Mouse (Mus musculus): ENCODE measurements at regions not wholly inside any gene's neighbourhood (a gene's known extent, or its start where the extent isn't known, plus 50 kb on each side); places are given as distances from the start of the nearest gene placed in this dataset.

GRCm38 (mm10) chr13:50975306-50975920, 125.3 kb upstream of the Spin1 start:
- Histone ChIP-seq H3K27ac (ENCODE audit: insufficient read depth, low read depth, low read length) (no peak overlapping the region), H3K27me3 (replicated peaks; ENCODE audit: control insufficient read depth, insufficient read depth, low read length) (no peaks in the 10 kb centered on the region), H3K36me3 (ENCODE audit: control insufficient read depth, insufficient read depth, low read length) (no peaks in the 10 kb centered on the region), H3K4me3 (ENCODE audit: insufficient read depth, low read depth, low read length) (no peak overlapping the region), H3K4me1 (ENCODE audit: control insufficient read depth, insufficient read depth, low read length) (no peaks in the 10 kb centered on the region)
- no peak for TF ChIP-seq POLR2A (IDR thresholded peaks at IDR 0.05; ENCODE audit: low read depth, low read length)
- TF ChIP-seq CTCF (conservative IDR thresholded peaks at IDR 0.05; ENCODE audit: insufficient read depth, insufficient read length, low read depth, low read length): no peak
- 21% methylated on average over 12 of the region's 12 CpGs for WGBS
- peak; percentile 3 for DNase-seq

- Histone ChIP-seq H3K27ac (ENCODE audit: insufficient read depth, low read depth, low read length) (no peak overlapping the region), H3K27me3 (replicated peaks; ENCODE audit: control insufficient read depth, insufficient read depth, low read length) (no peaks in the 10 kb centered on the region), H3K4me1 (ENCODE audit: control insufficient read depth, insufficient read depth, low read length) (no peaks in the 10 kb centered on the region), H3K36me3 (ENCODE audit: control insufficient read depth, insufficient read depth, low read length) (no peaks in the 10 kb centered on the region), H3K4me3 (ENCODE audit: insufficient read depth, low read depth, low read length) (no peak overlapping the region)
- no peak for TF ChIP-seq POLR2A (IDR thresholded peaks at IDR 0.05; ENCODE audit: low read depth, low read length)
- TF ChIP-seq CTCF (conservative IDR thresholded peaks at IDR 0.05; ENCODE audit: insufficient read depth, insufficient read length, low read depth, low read length): no peak
- 34% methylated on average over 1 of the region's 1 CpGs for WGBS
- DNase-seq: no peak
Measured at GRCm38 (mm10) chr13:50982005-50982404, 118.7 kb upstream of the Spin1 start.

- TF ChIP-seq CTCF (conservative IDR thresholded peaks at IDR 0.05; ENCODE audit: insufficient read depth, insufficient read length, low read depth, low read length) (no peak), POLR2A (IDR thresholded peaks at IDR 0.05; ENCODE audit: low read depth, low read length) (no peak)
- no peaks in the 10 kb centered on the region for H3K4me1 ChIP-seq (ENCODE audit: control insufficient read depth, insufficient read depth, low read length)
- no peak overlapping the region for H3K27ac ChIP-seq (ENCODE audit: insufficient read depth, low read depth, low read length)
- DNase-seq: no peak
- no peaks in the 10 kb centered on the region for H3K27me3 ChIP-seq (replicated peaks; ENCODE audit: control insufficient read depth, insufficient read depth, low read length)
- WGBS: 54% methylated on average over 10 of the region's 10 CpGs
- H3K4me3 ChIP-seq (ENCODE audit: insufficient read depth, low read depth, low read length): no peak overlapping the region
- H3K36me3 ChIP-seq (ENCODE audit: control insufficient read depth, insufficient read depth, low read length): no peaks in the 10 kb centered on the region
Measured at GRCm38 (mm10) chr13:50982990-50983389, 117.7 kb upstream of the Spin1 start.

- Histone ChIP-seq H3K4me1 (ENCODE audit: control insufficient read depth, insufficient read depth, low read length) (no peaks in the 10 kb centered on the region), H3K36me3 (ENCODE audit: control insufficient read depth, insufficient read depth, low read length) (no peaks in the 10 kb centered on the region), H3K27me3 (replicated peaks; ENCODE audit: control insufficient read depth, insufficient read depth, low read length) (no peaks in the 10 kb centered on the region), H3K27ac (ENCODE audit: insufficient read depth, low read depth, low read length) (no peak overlapping the region), H3K4me3 (ENCODE audit: insufficient read depth, low read depth, low read length) (no peak overlapping the region)
- TF ChIP-seq CTCF (conservative IDR thresholded peaks at IDR 0.05; ENCODE audit: insufficient read depth, insufficient read length, low read depth, low read length) (no peak), POLR2A (IDR thresholded peaks at IDR 0.05; ENCODE audit: low read depth, low read length) (no peak)
- 74% methylated on average over 9 of the region's 9 CpGs for WGBS
- DNase-seq: no peak
Measured at GRCm38 (mm10) chr13:50991726-50992432, 108.8 kb upstream of the Spin1 start.

- no peak overlapping the region for H3K27ac ChIP-seq (ENCODE audit: insufficient read depth, low read depth, low read length)
- no peaks in the 10 kb centered on the region for H3K4me1 ChIP-seq (ENCODE audit: control insufficient read depth, insufficient read depth, low read length)
- no peaks in the 10 kb centered on the region for H3K27me3 ChIP-seq (replicated peaks; ENCODE audit: control insufficient read depth, insufficient read depth, low read length)
- no peaks in the 10 kb centered on the region for H3K36me3 ChIP-seq (ENCODE audit: control insufficient read depth, insufficient read depth, low read length)
- no peak for TF ChIP-seq CTCF (conservative IDR thresholded peaks at IDR 0.05; ENCODE audit: insufficient read depth, insufficient read length, low read depth, low read length)
- TF ChIP-seq POLR2A (IDR thresholded peaks at IDR 0.05; ENCODE audit: low read depth, low read length): no peak
- H3K4me3 ChIP-seq (ENCODE audit: insufficient read depth, low read depth, low read length): no peak overlapping the region
- DNase-seq: no peak
- WGBS: 73% methylated on average over 4 of the region's 4 CpGs
Measured at GRCm38 (mm10) chr13:50999738-51000137, 100.9 kb upstream of the Spin1 start.

- TF ChIP-seq CTCF (conservative IDR thresholded peaks at IDR 0.05; ENCODE audit: insufficient read depth, insufficient read length, low read depth, low read length) (no peak), POLR2A (IDR thresholded peaks at IDR 0.05; ENCODE audit: low read depth, low read length) (no peak)
- 76% methylated on average over 3 of the region's 3 CpGs for WGBS
- Histone ChIP-seq H3K27ac (ENCODE audit: insufficient read depth, low read depth, low read length) (no peak overlapping the region), H3K36me3 (ENCODE audit: control insufficient read depth, insufficient read depth, low read length) (no peaks in the 10 kb centered on the region), H3K4me3 (ENCODE audit: insufficient read depth, low read depth, low read length) (no peak overlapping the region), H3K4me1 (ENCODE audit: control insufficient read depth, insufficient read depth, low read length) (no peaks in the 10 kb centered on the region), H3K27me3 (replicated peaks; ENCODE audit: control insufficient read depth, insufficient read depth, low read length) (no peaks in the 10 kb centered on the region)
- no peak for DNase-seq
Measured at GRCm38 (mm10) chr13:51004827-51005226, 95.9 kb upstream of the Spin1 start.

- no peak for TF ChIP-seq POLR2A (IDR thresholded peaks at IDR 0.05; ENCODE audit: low read depth, low read length)
- TF ChIP-seq CTCF (conservative IDR thresholded peaks at IDR 0.05; ENCODE audit: insufficient read depth, insufficient read length, low read depth, low read length): no peak
- 74% methylated on average over 7 of the region's 7 CpGs for WGBS
- H3K27ac ChIP-seq (ENCODE audit: insufficient read depth, low read depth, low read length): no peak overlapping the region
- no peak for DNase-seq
- no peaks in the 10 kb centered on the region for H3K4me1 ChIP-seq (ENCODE audit: control insufficient read depth, insufficient read depth, low read length)
- no peaks in the 10 kb centered on the region for H3K36me3 ChIP-seq (ENCODE audit: control insufficient read depth, insufficient read depth, low read length)
- H3K4me3 ChIP-seq (ENCODE audit: insufficient read depth, low read depth, low read length): no peak overlapping the region
- H3K27me3 ChIP-seq (replicated peaks; ENCODE audit: control insufficient read depth, insufficient read depth, low read length): no peaks in the 10 kb centered on the region
Measured at GRCm38 (mm10) chr13:51010736-51011135, 89.9 kb upstream of the Spin1 start.

Measured in kidney, adult 2 months (tissue).